Mouse (Mus musculus) embryonic facial prominence, embryonic 15.5 days (tissue): ENCODE measurements around the gene Ttc28. TPM values are rescaled to one million over a fixed set of nuclear protein-coding genes. Genes with fewer than 3 reads are reported as not detected.

Experiments used
- ATAC-seq: fragments of 200-750 bp; cut with Nextera tagmentation; 2 replicates; pipeline ENCODE4 v1.8.0; 2017; ENCODE audit warnings: low read depth, moderate TSS enrichment; ENCODE audit not compliant: insufficient number of reproducible peaks, low FRiP score, low TSS enrichment
- H3K27ac ChIP-seq: fragments of 300-500 bp; sonication (generic); replicated peaks from 2 replicates; pipeline ENCODE4 v1.5.1; 2015; ENCODE audit warnings: mild to moderate bottlenecking, inconsistent platforms
- H3K27me3 ChIP-seq: fragments of 300-500 bp; sonication (generic); 2 replicates; pipeline ENCODE4 v1.6.1; 2015; ENCODE audit warnings: inconsistent platforms
- H3K36me3 ChIP-seq: fragments of 300-500 bp; sonication (generic); 2 replicates; pipeline ENCODE4 v1.6.1; 2015; ENCODE audit warnings: mild to moderate bottlenecking, inconsistent platforms
- H3K4me1 ChIP-seq: fragments of 300-500 bp; sonication (generic); 2 replicates; pipeline ENCODE4 v1.6.1; 2015; ENCODE audit warnings: inconsistent platforms
- H3K4me2 ChIP-seq: fragments of 300-500 bp; sonication (generic); replicated peaks from 2 replicates; pipeline ENCODE4 v1.6.1; 2015; ENCODE audit warnings: mild to moderate bottlenecking, inconsistent platforms
- H3K4me3 ChIP-seq: fragments of 300-500 bp; sonication (generic); replicated peaks from 2 replicates; pipeline ENCODE4 v1.5.1; 2015; ENCODE audit warnings: mild to moderate bottlenecking, inconsistent platforms
- H3K9ac ChIP-seq: fragments of 300-500 bp; sonication (generic); 2 replicates; pipeline ENCODE4 v1.6.1; 2015; ENCODE audit warnings: inconsistent platforms
- H3K9me3 ChIP-seq: fragments of 300-500 bp; sonication (generic); replicated peaks from 2 replicates; pipeline ENCODE4 v1.6.1; 2016; ENCODE audit warnings: inconsistent platforms
- WGBS: fragments of 180-500 bp; shearing (Covaris S2); methylation state at CpG from one replicate; pipeline ENCODE4 v1.1.7; 2015; 5-methylcytosine and 5-hydroxymethylcytosine counted together
- polyA plus RNA-seq: library from polyadenylated mRNA; unstranded; fragments of >200 nt; fragmentation: Nextera tagmentation; extraction: Ambion mirVana; gene quantifications from 2 replicates; pipeline ENCODE4 v1.2.1, GENCODE M21; 2015

Gene Ttc28
- polyA plus RNA-seq, 1 experiment from 2014 or later, result 12.7 TPM

DNA sequence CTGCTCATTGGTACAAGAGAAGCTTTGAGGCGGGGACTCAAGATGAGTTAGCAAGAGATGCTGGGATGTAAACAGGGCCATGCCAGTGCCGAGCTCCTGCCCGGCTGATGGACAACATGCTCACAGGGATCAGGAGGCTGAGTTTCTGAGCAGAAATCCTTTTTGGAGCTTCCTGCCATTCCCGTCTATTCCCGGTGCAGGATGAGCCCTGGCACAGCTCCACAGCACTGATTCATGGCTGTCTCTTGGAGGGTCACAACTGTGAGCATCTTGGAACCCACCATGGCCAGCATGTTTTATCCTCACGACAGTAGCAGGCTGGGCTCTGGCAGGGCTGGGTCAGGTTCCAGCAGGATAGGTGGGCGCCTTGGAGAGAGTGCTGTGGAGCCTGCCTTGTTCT, 384.9 kb downstream of the Ttc28 start:
- no peak overlapping the region for H3K9ac ChIP-seq
- H3K4me3 ChIP-seq, result no peak overlapping the region
- peaks cover 46% of the 10 kb centered on the region for H3K36me3 ChIP-seq
- H3K27me3 ChIP-seq, result no peaks in the 10 kb centered on the region
- H3K9me3 ChIP-seq, result no peaks in the 10 kb centered on the region
- ATAC-seq, result no peak
- peaks cover 26% of the 10 kb centered on the region for H3K4me1 ChIP-seq
- H3K27ac ChIP-seq, result no peak overlapping the region
- H3K4me2 ChIP-seq, result no peak overlapping the region
- 85% methylated on average over 7 of the region's 7 CpGs for WGBS

DNA sequence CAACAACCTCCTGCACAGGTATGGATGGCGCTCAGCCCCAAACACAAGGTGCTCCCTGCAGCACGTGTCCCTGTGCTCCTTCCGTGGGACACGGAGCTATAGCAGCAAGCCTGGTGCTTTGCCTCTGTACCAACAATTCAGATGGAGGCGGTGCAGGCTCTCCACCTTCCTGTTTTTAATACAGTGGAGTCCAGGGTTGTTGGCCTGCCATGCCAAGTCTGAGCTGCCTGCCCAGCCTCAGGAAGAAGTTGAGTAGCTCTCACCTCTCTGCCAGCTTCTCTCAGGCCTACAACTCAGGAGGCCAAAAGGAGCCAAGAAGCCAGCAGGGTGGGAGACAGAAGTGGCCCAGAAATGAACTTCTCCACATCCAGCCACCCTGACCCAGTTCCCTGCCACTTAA, 387.1 kb downstream of the Ttc28 start:
- no peak for ATAC-seq
- H3K4me1 ChIP-seq, result peaks cover 30% of the 10 kb centered on the region
- H3K9ac ChIP-seq, result no peak overlapping the region
- no peaks in the 10 kb centered on the region for H3K27me3 ChIP-seq
- no peak overlapping the region for H3K4me3 ChIP-seq
- H3K27ac ChIP-seq, result no peak overlapping the region
- H3K4me2 ChIP-seq, result no peak overlapping the region
- peaks cover 53% of the 10 kb centered on the region for H3K36me3 ChIP-seq
- 88% methylated on average over 5 of the region's 5 CpGs for WGBS
- H3K9me3 ChIP-seq, result no peaks in the 10 kb centered on the region

DNA sequence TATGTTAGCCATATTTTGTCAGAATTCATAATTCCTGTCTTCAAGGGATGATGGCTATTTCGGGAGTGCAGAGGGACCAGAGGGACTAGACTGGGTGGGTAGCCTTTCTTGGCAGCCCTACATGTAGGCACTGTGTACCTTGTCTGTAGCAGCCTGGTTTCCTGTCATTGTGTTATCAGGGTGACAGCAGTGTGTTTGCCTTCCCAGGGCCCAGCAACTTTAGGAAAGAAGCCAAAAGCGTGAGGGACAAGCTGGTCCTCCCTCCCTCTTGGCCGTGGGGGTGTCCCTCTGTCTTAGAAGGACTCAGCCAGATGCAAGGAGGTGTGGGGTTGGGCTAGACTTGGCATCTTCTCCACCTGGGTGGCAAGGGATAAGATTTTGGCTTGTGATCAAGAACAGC, 387.5 kb downstream of the Ttc28 start:
- H3K27ac ChIP-seq, result no peak overlapping the region
- no peaks in the 10 kb centered on the region for H3K9me3 ChIP-seq
- WGBS, result 81% methylated on average over 3 of the region's 3 CpGs
- ATAC-seq, result no peak
- H3K4me2 ChIP-seq, result no peak overlapping the region
- no peak overlapping the region for H3K4me3 ChIP-seq
- H3K27me3 ChIP-seq, result no peaks in the 10 kb centered on the region
- H3K36me3 ChIP-seq, result peaks cover 57% of the 10 kb centered on the region
- H3K9ac ChIP-seq, result no peak overlapping the region
- peaks cover 26% of the 10 kb centered on the region for H3K4me1 ChIP-seq

DNA sequence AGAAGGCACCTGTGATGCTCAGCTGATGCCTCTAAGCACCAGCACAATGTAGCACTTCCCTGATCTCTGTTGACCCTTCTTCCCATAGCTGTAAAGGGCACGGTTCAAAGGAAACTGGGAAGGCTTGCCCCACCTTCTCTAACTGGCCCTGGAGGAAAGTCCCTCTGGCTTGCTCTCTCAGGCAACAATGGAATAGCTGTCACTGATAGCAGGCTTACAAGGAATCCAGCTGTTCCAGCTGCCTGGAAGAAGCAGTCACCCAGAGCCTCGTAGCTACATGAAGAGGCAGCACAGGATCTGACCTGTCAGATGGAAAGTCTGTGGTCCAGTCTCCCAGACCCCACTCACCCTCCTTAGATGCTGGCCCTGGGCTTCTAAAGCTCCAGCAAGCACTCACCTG, 389.2 kb downstream of the Ttc28 start:
- Histone ChIP-seq H3K4me2 (no peak overlapping the region), H3K27ac (no peak overlapping the region), H3K36me3 (peaks cover 58% of the 10 kb centered on the region), H3K9me3 (no peaks in the 10 kb centered on the region), H3K4me3 (no peak overlapping the region), H3K27me3 (no peaks in the 10 kb centered on the region), H3K9ac (no peak overlapping the region), H3K4me1 (peaks cover 17% of the 10 kb centered on the region)
- 37% methylated on average over 2 of the region's 2 CpGs for WGBS
- no peak for ATAC-seq

DNA sequence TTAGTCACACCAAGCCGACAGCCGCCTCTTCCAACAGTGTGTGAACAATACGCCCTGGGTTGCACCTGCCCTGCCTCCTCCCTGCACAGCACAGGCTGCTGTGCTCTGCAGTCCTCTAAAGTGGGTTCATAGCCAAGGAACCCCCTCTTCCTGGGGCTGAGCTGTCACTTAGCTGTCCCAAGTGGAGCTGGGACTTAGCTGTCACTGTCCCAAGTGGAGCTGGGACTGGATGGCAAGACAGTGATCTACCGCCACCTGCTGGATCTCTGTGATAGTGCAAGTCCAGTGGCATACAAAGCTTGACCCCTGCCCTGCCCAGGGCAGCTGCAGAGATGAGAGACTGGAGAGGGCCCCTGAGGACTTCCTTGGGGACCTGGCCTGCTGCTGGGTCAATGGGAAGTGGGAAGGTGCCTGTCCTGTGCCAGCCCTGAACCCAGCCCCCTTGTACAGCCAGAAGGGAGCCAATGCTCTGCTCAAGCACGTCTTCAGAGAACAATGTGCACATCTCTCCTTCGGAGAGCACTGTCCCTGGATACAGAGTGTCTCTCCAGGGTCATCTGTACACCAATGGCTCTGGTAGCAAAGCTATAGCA, 390.1 kb downstream of the Ttc28 start:
- WGBS, result 62% methylated on average over 6 of the region's 6 CpGs
- Histone ChIP-seq H3K36me3 (peaks cover 63% of the 10 kb centered on the region), H3K9me3 (no peaks in the 10 kb centered on the region), H3K4me3 (no peak overlapping the region), H3K9ac (no peak overlapping the region), H3K27ac (no peak overlapping the region), H3K27me3 (no peaks in the 10 kb centered on the region), H3K4me1 (peaks cover 22% of the 10 kb centered on the region), H3K4me2 (no peak overlapping the region)
- ATAC-seq, result no peak

DNA sequence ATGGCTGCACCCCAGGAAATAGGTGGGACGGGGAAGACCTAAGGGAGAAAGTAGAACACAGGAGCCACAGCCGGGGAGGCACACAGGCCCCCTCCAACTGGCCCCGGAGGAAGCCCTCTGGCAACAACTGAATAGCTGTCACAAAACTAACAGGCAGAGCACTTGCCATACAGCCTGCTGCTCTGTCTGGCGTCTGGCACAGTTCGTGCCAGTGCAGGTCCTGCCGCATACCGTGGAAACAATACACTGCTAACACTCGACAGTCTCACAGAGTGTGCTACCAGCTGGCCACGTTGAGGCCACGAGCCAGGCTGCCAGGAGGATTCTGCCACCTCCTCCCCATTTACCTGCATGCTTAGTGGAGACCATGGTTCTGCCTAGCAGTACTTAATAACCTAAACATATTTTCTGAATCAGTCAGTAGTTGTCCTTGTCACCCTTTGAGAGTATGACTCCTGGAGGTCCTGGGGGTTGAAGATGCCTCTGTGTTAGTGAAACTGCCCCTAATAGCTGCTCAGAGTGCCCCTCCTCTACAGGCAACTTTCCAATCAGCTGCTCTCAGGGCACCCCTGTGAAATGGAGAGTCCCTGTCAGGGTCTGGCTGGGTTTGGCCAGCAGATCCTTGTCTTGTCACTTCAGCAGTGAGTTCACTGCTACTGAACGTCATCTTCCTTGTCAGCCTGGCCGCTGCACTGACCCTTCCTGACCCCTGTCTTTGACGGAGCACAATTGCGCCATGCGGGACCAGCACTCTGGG, 390.8 kb downstream of the Ttc28 start:
- H3K27me3 ChIP-seq, result no peaks in the 10 kb centered on the region
- H3K36me3 ChIP-seq, result peaks cover 57% of the 10 kb centered on the region
- H3K4me1 ChIP-seq, result peaks cover 22% of the 10 kb centered on the region
- WGBS, result 59% methylated on average over 15 of the region's 15 CpGs
- H3K9me3 ChIP-seq, result no peaks in the 10 kb centered on the region
- no peak overlapping the region for H3K27ac ChIP-seq
- no peak overlapping the region for H3K4me2 ChIP-seq
- no peak for ATAC-seq
- no peak overlapping the region for H3K9ac ChIP-seq
- no peak overlapping the region for H3K4me3 ChIP-seq

DNA sequence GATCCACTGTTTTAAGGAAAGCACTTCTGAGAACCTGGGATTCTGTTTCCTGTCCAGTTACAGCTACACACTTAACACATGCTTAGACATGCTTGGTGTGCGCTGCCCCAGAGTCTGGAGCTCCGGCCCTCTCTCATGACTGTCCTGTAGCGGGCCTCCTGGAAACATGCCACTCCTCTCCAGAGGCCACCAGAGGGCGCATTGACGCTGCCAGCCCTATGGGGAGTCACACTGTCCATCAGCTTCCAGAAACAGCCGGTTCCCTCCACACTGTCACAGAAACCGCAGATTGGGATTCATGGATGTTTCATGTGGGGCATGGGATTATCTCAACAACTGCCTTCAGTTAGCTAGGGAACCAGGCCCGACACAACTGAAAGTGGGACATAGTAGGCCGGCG, 394.0 kb downstream of the Ttc28 start:
- Histone ChIP-seq H3K9me3 (no peaks in the 10 kb centered on the region), H3K4me3 (no peak overlapping the region), H3K4me2 (no peak overlapping the region), H3K36me3 (peaks cover 54% of the 10 kb centered on the region), H3K27me3 (no peaks in the 10 kb centered on the region), H3K4me1 (peaks cover 25% of the 10 kb centered on the region), H3K9ac (no peak overlapping the region), H3K27ac (no peak overlapping the region)
- ATAC-seq, result peak; percentile 45; the same call in 1 of the 2 replicates
- 24% methylated on average over 10 of the region's 10 CpGs for WGBS

DNA sequence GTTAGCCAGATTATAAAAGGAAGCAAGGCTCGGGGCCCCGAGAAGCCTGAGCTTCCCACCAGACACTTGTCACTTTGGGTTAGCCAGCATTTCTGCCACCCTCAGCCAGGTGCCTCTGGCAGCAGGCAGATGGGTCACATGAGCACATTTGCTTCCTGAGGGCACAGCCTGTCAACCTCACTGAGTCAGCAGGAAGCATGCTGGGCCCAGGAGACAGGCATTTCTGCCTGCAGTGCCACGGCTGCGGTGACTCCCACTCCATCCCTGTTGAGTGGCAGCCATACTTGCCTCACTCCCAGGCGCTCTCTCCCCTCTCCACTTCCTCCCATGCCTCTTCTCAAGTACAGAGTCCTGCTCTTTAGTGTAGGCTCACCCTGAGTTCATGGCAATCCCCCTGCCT, 395.3 kb downstream of the Ttc28 start:
- Histone ChIP-seq H3K27me3 (no peaks in the 10 kb centered on the region), H3K4me1 (peaks cover 18% of the 10 kb centered on the region), H3K4me2 (no peak overlapping the region), H3K4me3 (no peak overlapping the region), H3K27ac (no peak overlapping the region), H3K36me3 (peaks cover 60% of the 10 kb centered on the region), H3K9me3 (no peaks in the 10 kb centered on the region), H3K9ac (no peak overlapping the region)
- ATAC-seq, result no peak
- 67% methylated on average over 5 of the region's 5 CpGs for WGBS

DNA sequence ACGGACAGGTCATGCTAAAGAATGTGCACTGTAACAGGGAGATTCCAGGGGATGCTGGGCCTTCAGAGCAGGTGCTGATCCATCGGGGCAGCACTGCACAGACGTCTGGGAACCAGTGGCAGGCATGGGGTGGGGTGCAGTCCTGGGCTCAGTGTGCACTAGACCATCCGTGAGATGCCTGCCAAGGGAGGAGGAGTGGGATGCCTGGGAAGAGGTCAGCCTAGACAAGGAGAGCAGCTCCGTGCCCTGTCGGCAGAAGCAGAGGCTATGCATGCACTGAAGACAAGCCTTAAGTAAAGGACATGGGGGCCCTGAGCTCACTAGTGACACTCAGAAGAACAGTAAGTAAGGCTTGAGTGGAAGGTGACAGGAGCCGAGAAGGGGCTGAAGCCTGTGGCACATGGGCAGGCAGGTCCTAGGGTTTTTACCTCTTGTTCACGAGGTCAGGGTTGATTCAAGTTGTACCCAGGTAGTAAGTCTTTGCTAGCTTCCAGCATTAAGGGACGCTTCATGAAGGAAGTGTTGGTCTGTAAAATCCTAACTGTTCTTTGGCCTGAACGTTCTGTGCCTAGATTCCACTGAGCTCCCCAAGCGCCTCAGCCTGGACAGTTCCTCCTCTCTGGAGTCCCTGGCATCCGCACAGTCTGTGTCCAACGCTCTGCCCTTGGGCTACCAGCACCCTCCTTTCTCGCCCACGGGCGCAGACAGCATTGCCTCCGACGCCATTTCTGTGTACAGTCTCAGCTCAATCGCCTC, 405.0 kb downstream of the Ttc28 start:
- ATAC-seq, result no peak
- no peak overlapping the region for H3K9ac ChIP-seq
- H3K4me3 ChIP-seq, result no peak overlapping the region
- no peaks in the 10 kb centered on the region for H3K27me3 ChIP-seq
- H3K9me3 ChIP-seq, result no peaks in the 10 kb centered on the region
- peaks cover 71% of the 10 kb centered on the region for H3K36me3 ChIP-seq
- H3K4me1 ChIP-seq, result no peaks in the 10 kb centered on the region
- H3K4me2 ChIP-seq, result no peak overlapping the region
- no peak overlapping the region for H3K27ac ChIP-seq
- WGBS, result 82% methylated on average over 19 of the region's 19 CpGs

DNA sequence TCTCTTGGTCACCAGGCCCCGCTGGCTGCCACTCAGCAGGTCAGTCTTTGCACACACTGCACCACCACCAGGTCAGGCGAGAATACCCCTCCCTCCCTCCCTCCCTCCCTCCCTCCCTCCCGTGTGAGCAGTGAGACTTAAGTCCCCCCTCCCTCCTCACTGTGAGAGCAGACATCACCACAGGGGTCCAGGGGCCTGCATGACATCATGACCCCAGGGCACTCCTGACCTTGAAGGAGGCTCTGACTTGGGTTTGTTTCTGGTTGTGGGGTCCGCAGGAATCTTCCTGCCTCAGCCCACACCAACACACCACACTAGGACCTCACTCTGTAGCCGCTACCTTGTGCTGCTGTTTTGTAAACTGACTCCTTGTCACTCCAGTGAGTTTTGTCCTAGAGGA, 408.0 kb downstream of the Ttc28 start:
- 75% methylated on average over 5 of the region's 5 CpGs for WGBS
- 0 out of 2 replicates have a peak, but pooled peaks cover 6% of the 10 kb centered on the region for H3K4me1 ChIP-seq
- ATAC-seq, result no peak
- H3K9me3 ChIP-seq, result no peaks in the 10 kb centered on the region
- H3K4me3 ChIP-seq, result no peak overlapping the region
- no peak overlapping the region for H3K9ac ChIP-seq
- no peak overlapping the region for H3K4me2 ChIP-seq
- H3K27me3 ChIP-seq, result no peaks in the 10 kb centered on the region
- no peak overlapping the region for H3K27ac ChIP-seq
- H3K36me3 ChIP-seq, result peaks cover 53% of the 10 kb centered on the region

DNA sequence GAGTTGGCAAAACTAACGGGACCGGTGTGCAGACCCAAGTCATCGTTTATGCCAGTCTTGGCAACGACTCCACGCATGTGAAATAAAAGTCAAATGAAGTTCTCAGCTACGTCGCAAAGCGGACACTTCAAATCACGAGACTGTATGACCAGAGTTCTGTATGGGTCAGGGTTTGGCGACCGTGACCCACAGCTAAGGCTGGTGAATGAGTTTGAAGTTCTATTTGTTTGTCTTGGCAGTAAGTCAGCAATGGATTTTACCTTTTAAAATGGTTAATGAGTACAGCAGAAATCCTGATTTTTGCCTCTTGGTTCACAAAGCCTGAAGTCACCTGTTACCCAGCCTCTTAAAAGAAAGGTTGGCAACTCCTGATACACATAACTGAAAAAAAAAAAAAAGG, 408.9 kb downstream of the Ttc28 start:
- peaks cover 44% of the 10 kb centered on the region for H3K36me3 ChIP-seq
- no peak overlapping the region for H3K27ac ChIP-seq
- no peak for ATAC-seq
- 0 out of 2 replicates have a peak, but pooled peaks cover 6% of the 10 kb centered on the region for H3K4me1 ChIP-seq
- H3K27me3 ChIP-seq, result no peaks in the 10 kb centered on the region
- no peak overlapping the region for H3K4me2 ChIP-seq
- H3K4me3 ChIP-seq, result no peak overlapping the region
- WGBS, result 86% methylated on average over 11 of the region's 11 CpGs
- H3K9ac ChIP-seq, result no peak overlapping the region
- H3K9me3 ChIP-seq, result no peaks in the 10 kb centered on the region
